Mouse (Mus musculus): ENCODE results near the gene Sema4b. TPM values are rescaled to one million over a fixed set of nuclear protein-coding genes. Genes with fewer than 3 reads are reported as not detected.

Sema4b gene
- total and polyA plus RNA-seq, 3 experiments = 1.5 to 9.4 (median 6.7) TPM

- H3K9me3 ChIP-seq (replicated peaks; ENCODE audit: low read length) = peaks cover 4% of the 10 kb centered on the region
- in situ Hi-C loops (cut with MboI; ENCODE audit: low pct_ligation_motif_present, low pct_unique_long_range_greater_than_20kb, low sequenced_read_pairs) (no loop called here), dilution Hi-C loops (cut with MboI; ENCODE audit: extremely low pct_ligation_motif_present, extremely low pct_unique_long_range_greater_than_20kb, low sequenced_read_pairs) (no loop called here)
- H3K4me2 ChIP-seq (ENCODE audit: insufficient read depth, low read depth, poor library complexity, severe bottlenecking) = no peak overlapping the region
- no peak overlapping the region for H3K27ac ChIP-seq (ENCODE audit: insufficient read depth, low read depth)
- H3K36me3 ChIP-seq (replicated peaks in 1 of 2; ENCODE audit: control insufficient read depth in 1 of 2, insufficient read depth in 1 of 2, low read length in 1 of 2) = no peaks in the 10 kb centered on the region
- peaks cover 9% of the 10 kb centered on the region for H3K27me3 ChIP-seq (replicated peaks)
- peaks cover 0 to 6% of the 10 kb centered on the region in 2 experiments; a peak in 1 of 4 replicates for H3K4me1 ChIP-seq (ENCODE audit: control insufficient read depth in 1 of 2, insufficient read depth in 2 of 2)
- no peak overlapping the region for H3K9ac ChIP-seq (ENCODE audit: insufficient read depth, low read depth)
- no peak overlapping the region for H3K4me3 ChIP-seq (replicated peaks in 1 of 3; ENCODE audit: low read depth in 2 of 3, low read length in 2 of 3, poor library complexity in 1 of 3)
- H3K79me2 ChIP-seq (replicated peaks; ENCODE audit: control insufficient read depth, extremely low read depth, insufficient read depth, poor library complexity, severe bottlenecking) = no peaks in the 10 kb centered on the region
- DNase-seq (ENCODE audit: extremely low read depth) = no peak
- TF ChIP-seq JUN (IDR thresholded peaks at IDR 0.05; ENCODE audit: insufficient read depth, low read depth, low read length) (no peak), NELFE (IDR thresholded peaks at IDR 0.05; ENCODE audit: low read depth, low read length) (0 out of 2 replicates have a peak, but pooled peaks have one; percentile 2)
These were observed 60.2 kb downstream of the Sema4b start for GRCm38 (mm10) chr7:80246859-80247258.

- Histone ChIP-seq H3K9me3 (replicated peaks; ENCODE audit: low read length) (no peaks in the 10 kb centered on the region), H3K79me2 (replicated peaks; ENCODE audit: control insufficient read depth, extremely low read depth, insufficient read depth, poor library complexity, severe bottlenecking) (no peaks in the 10 kb centered on the region), H3K36me3 (replicated peaks in 1 of 2; ENCODE audit: control insufficient read depth in 1 of 2, insufficient read depth in 1 of 2, low read length in 1 of 2) (no peaks in the 10 kb centered on the region), H3K27ac (ENCODE audit: insufficient read depth, low read depth) (no peak overlapping the region), H3K4me2 (ENCODE audit: insufficient read depth, low read depth, poor library complexity, severe bottlenecking) (no peak overlapping the region), H3K9ac (ENCODE audit: insufficient read depth, low read depth) (no peak overlapping the region), H3K4me3 (replicated peaks in 1 of 3; ENCODE audit: low read depth in 2 of 3, low read length in 2 of 3, poor library complexity in 1 of 3) (no peak overlapping the region), H3K27me3 (replicated peaks) (peaks cover 5% of the 10 kb centered on the region), H3K4me1 (ENCODE audit: control insufficient read depth in 1 of 2, insufficient read depth in 2 of 2) (peaks cover 2 to 14% of the 10 kb centered on the region in 2 experiments; a peak in 3 of 4 replicates)
- in situ Hi-C loops (cut with MboI; ENCODE audit: low pct_ligation_motif_present, low pct_unique_long_range_greater_than_20kb, low sequenced_read_pairs) = loop anchor here (25.0 kb wide), 1 partner anchor 240 kb away; the partner anchor contains the start of gene Zfp710
- dilution Hi-C loops (cut with MboI; ENCODE audit: extremely low pct_ligation_motif_present, extremely low pct_unique_long_range_greater_than_20kb, low sequenced_read_pairs) = no loop called here
- no peak for DNase-seq (ENCODE audit: extremely low read depth)
- TF ChIP-seq RCOR1 (conservative IDR thresholded peaks at IDR 0.05; ENCODE audit: low read depth, low read length) (no peak), MAX (IDR thresholded peaks at IDR 0.05; ENCODE audit: low read length) (no peak), UBTF (IDR thresholded peaks at IDR 0.05; ENCODE audit: low read depth, low read length) (no peak), ETS1 (conservative IDR thresholded peaks at IDR 0.05; ENCODE audit: low read depth, low read length) (no peak), ZMIZ1 (IDR thresholded peaks at IDR 0.05; ENCODE audit: low read depth, low read length) (no peak), ZNF384 (IDR thresholded peaks at IDR 0.05; ENCODE audit: low read depth, low read length) (no peak), SIN3A (IDR thresholded peaks at IDR 0.05; ENCODE audit: low read length) (no peak), POLR2A (IDR thresholded peaks at IDR 0.05; ENCODE audit: low read depth, low read length) (no peak), POLR2AphosphoS2 (IDR thresholded peaks at IDR 0.05; ENCODE audit: low read depth, low read length) (no peak), MXI1 (IDR thresholded peaks at IDR 0.05; ENCODE audit: low read depth, low read length) (no peak)
These were observed 65.8 kb downstream of the Sema4b start for GRCm38 (mm10) chr7:80252437-80252836.

GRCm38 (mm10) chr7:80252886-80253285 is 66.2 kb downstream of the Sema4b start:
- Histone ChIP-seq H3K4me2 (ENCODE audit: insufficient read depth, low read depth, poor library complexity, severe bottlenecking) (no peak overlapping the region), H3K4me1 (ENCODE audit: control insufficient read depth in 1 of 2, insufficient read depth in 2 of 2) (peaks cover 2 to 14% of the 10 kb centered on the region in 2 experiments; a peak in 3 of 4 replicates), H3K27ac (ENCODE audit: insufficient read depth, low read depth) (no peak overlapping the region), H3K79me2 (replicated peaks; ENCODE audit: control insufficient read depth, extremely low read depth, insufficient read depth, poor library complexity, severe bottlenecking) (no peaks in the 10 kb centered on the region), H3K36me3 (replicated peaks in 1 of 2; ENCODE audit: control insufficient read depth in 1 of 2, insufficient read depth in 1 of 2, low read length in 1 of 2) (no peaks in the 10 kb centered on the region), H3K4me3 (replicated peaks in 1 of 3; ENCODE audit: low read depth in 2 of 3, low read length in 2 of 3, poor library complexity in 1 of 3) (no peak overlapping the region), H3K9me3 (replicated peaks; ENCODE audit: low read length) (no peaks in the 10 kb centered on the region), H3K27me3 (replicated peaks) (peaks cover 3% of the 10 kb centered on the region), H3K9ac (ENCODE audit: insufficient read depth, low read depth) (no peak overlapping the region)
- dilution Hi-C loops (cut with MboI; ENCODE audit: extremely low pct_ligation_motif_present, extremely low pct_unique_long_range_greater_than_20kb, low sequenced_read_pairs) (no loop called here), in situ Hi-C loops (cut with MboI; ENCODE audit: low pct_ligation_motif_present, low pct_unique_long_range_greater_than_20kb, low sequenced_read_pairs) (loop anchor here (25.0 kb wide), 1 partner anchor 241 kb away; the partner anchor contains the start of gene Zfp710)
- no peak for DNase-seq (ENCODE audit: extremely low read depth)
- no peak for TF ChIP-seq NRF1 (IDR thresholded peaks at IDR 0.05; ENCODE audit: low read depth, low read length)
- no peak for TF ChIP-seq SIN3A (IDR thresholded peaks at IDR 0.05; ENCODE audit: low read length)
